Mouse (Mus musculus) liver, adult 2 months (tissue): Measurements from ENCODE around the gene Mymx. TPM values are rescaled to one million over a fixed set of nuclear protein-coding genes. Genes with fewer than 3 reads are reported as not detected.

Experiments used
- DNase-seq: peaks from one replicate; pipeline ENCODE4 v3.0.0-alpha.2; 2011; ENCODE audit warnings: low read depth, low spot score; ENCODE audit errors: extremely low read depth
- H3K27ac ChIP-seq: fragments of 200-500 bp; replicated peaks from 2 replicates; pipeline ENCODE4 v1.5.1; 2012; ENCODE audit warnings: low read depth, mild to moderate bottlenecking, control low read depth, inconsistent platforms, low read length; ENCODE audit not compliant: insufficient read depth
- H3K27me3 ChIP-seq: fragments of 200-500 bp; 2 replicates; pipeline ENCODE4 v1.6.1; 2012; ENCODE audit warnings: mild to moderate bottlenecking, moderate library complexity, low read length, inconsistent platforms; ENCODE audit not compliant: control insufficient read depth, insufficient read depth
- H3K36me3 ChIP-seq: fragments of 200-500 bp; 2 replicates; pipeline ENCODE4 v1.6.1; 2012; ENCODE audit warnings: low read length, inconsistent platforms; ENCODE audit not compliant: control insufficient read depth, insufficient read depth
- H3K4me1 ChIP-seq: fragments of 200-500 bp; 2 replicates; pipeline ENCODE4 v1.6.1; 2011; ENCODE audit warnings: low read length; ENCODE audit not compliant: control insufficient read depth, insufficient read depth
- H3K4me3 ChIP-seq: fragments of 200-500 bp; 2 replicates; pipeline ENCODE4 v1.5.1; 2011; ENCODE audit warnings: low read depth, mild to moderate bottlenecking, control low read depth, low read length, moderate library complexity; ENCODE audit not compliant: insufficient read depth
- H3K79me2 ChIP-seq: fragments of 200-500 bp; 2 replicates; pipeline ENCODE4 v1.6.1; 2012; ENCODE audit warnings: inconsistent platforms, mild to moderate bottlenecking, low read length, moderate library complexity; ENCODE audit not compliant: control insufficient read depth, insufficient read depth
- H3K9ac ChIP-seq: fragments of 200-500 bp; 2 replicates; pipeline ENCODE4 v1.6.1; 2012; ENCODE audit warnings: low read depth, mild to moderate bottlenecking, control low read depth, inconsistent platforms, low read length
- CTCF ChIP-seq: fragments of 200-500 bp; IDR thresholded peaks from 2 replicates; pipeline ENCODE4 v1.5.1; 2011; ENCODE audit warnings: low read depth, low read length, control low read depth
- POLR2A ChIP-seq: fragments of 200-500 bp; IDR thresholded peaks from 2 replicates; pipeline ENCODE4 v1.6.1; 2011; ENCODE audit warnings: low read length, control low read depth; ENCODE audit not compliant: insufficient read depth; ENCODE audit errors: extremely low read depth
- WGBS: fragments of 180-500 bp; shearing (Covaris S2); methylation state at CpG from one replicate; pipeline ENCODE4 v1.1.7; 2018; 5-methylcytosine and 5-hydroxymethylcytosine counted together
- polyA plus RNA-seq: library from polyadenylated mRNA; depleted of rRNA; stranded (reverse); fragments of >200 nt; gene quantifications from 2 replicates; pipeline ENCODE4 v1.2.3, GENCODE M21; 2012
- total RNA-seq: library from RNA; depleted of rRNA; stranded (reverse); fragments of >200 nt; gene quantifications from 2 replicates; pipeline ENCODE4 v1.2.3, GENCODE M21; 2014

The Mymx gene
- total and polyA plus RNA-seq, 2 experiments = not detected

GRCm38 (mm10) chr17:45584939-45585678 is 16.8 kb downstream of the Mymx start:
- H3K36me3 ChIP-seq = peaks cover 25% of the 10 kb centered on the region
- H3K4me1 ChIP-seq = peaks cover 38% of the 10 kb centered on the region
- no peak overlapping the region for H3K4me3 ChIP-seq
- peak overlapping the region; percentile 88 for H3K27ac ChIP-seq
- H3K27me3 ChIP-seq = no peaks in the 10 kb centered on the region
- TF ChIP-seq CTCF (peak; percentile 83), POLR2A (0 out of 2 replicates have a peak, but pooled peaks have one; percentile 28)
- H3K79me2 ChIP-seq = no peaks in the 10 kb centered on the region; the same call in 1 of the 2 replicates
- WGBS = 3% methylated on average over 14 of the region's 14 CpGs
- peak overlapping the region; percentile 34 for H3K9ac ChIP-seq
- peak; percentile 98 for DNase-seq

- Histone ChIP-seq H3K4me1 (peaks cover 34% of the 10 kb centered on the region), H3K79me2 (no peaks in the 10 kb centered on the region; the same call in 1 of the 2 replicates), H3K4me3 (no peak overlapping the region), H3K9ac (peak overlapping the region; percentile 34), H3K27ac (peak overlapping the region; percentile 88), H3K27me3 (no peaks in the 10 kb centered on the region), H3K36me3 (peaks cover 25% of the 10 kb centered on the region)
- 15% methylated on average over 12 of the region's 12 CpGs for WGBS
- peak; percentile 88 for DNase-seq
- TF ChIP-seq CTCF (no peak), POLR2A (no peak)
Observed at GRCm38 (mm10) chr17:45584096-45584896, 17.6 kb downstream of the Mymx start.

GRCm38 (mm10) chr17:45582715-45583355 is 19.1 kb downstream of the Mymx start:
- H3K27ac ChIP-seq = peak overlapping the region; percentile 22

GRCm38 (mm10) chr17:45582188-45582587 is 19.7 kb downstream of the Mymx start:
- no peak for TF ChIP-seq POLR2A
- TF ChIP-seq CTCF = no peak
- Histone ChIP-seq H3K4me3 (no peak overlapping the region), H3K27ac (no peak overlapping the region), H3K79me2 (no peaks in the 10 kb centered on the region), H3K9ac (no peak overlapping the region), H3K36me3 (peaks cover 10% of the 10 kb centered on the region), H3K4me1 (peaks cover 24% of the 10 kb centered on the region), H3K27me3 (no peaks in the 10 kb centered on the region)
- 95% methylated on average over 6 of the region's 6 CpGs for WGBS
- no peak for DNase-seq

More at GRCm38 (mm10) chr17:45582715-45583355, 19.1 kb downstream of the Mymx start:
- 52% methylated on average over 6 of the region's 6 CpGs for WGBS
- no peaks in the 10 kb centered on the region for H3K27me3 ChIP-seq
- H3K4me3 ChIP-seq = no peak overlapping the region
- H3K4me1 ChIP-seq = peaks cover 24% of the 10 kb centered on the region
- no peak overlapping the region for H3K9ac ChIP-seq
- peaks cover 14% of the 10 kb centered on the region for H3K36me3 ChIP-seq
- TF ChIP-seq POLR2A = no peak
- peak; percentile 78 for TF ChIP-seq CTCF
- peak; percentile 59 for DNase-seq
- H3K79me2 ChIP-seq = no peaks in the 10 kb centered on the region

GRCm38 (mm10) chr17:45581567-45581983 is 20.3 kb downstream of the Mymx start:
- Histone ChIP-seq H3K27ac (no peak overlapping the region), H3K79me2 (no peaks in the 10 kb centered on the region), H3K9ac (no peak overlapping the region), H3K4me1 (peaks cover 22% of the 10 kb centered on the region), H3K27me3 (no peaks in the 10 kb centered on the region), H3K36me3 (peaks cover 5% of the 10 kb centered on the region), H3K4me3 (no peak overlapping the region)
- peak; percentile 63 for DNase-seq
- 3% methylated on average over 2 of the region's 2 CpGs for WGBS
- TF ChIP-seq POLR2A (no peak), CTCF (peak; percentile 59)
